Mouse (Mus musculus) midbrain, embryonic 10.5 days (tissue): Measurements from ENCODE around the gene Rnf130. TPM values are rescaled to one million over a fixed set of nuclear protein-coding genes. Genes with fewer than 3 reads are reported as not detected.
"Not testable (repeated sequence)": the region's sequence is repeated elsewhere in the genome, so short reads cannot be mapped to it uniquely, and the experiment has no call there.

Experiments used
- DNase-seq: peaks from one replicate; pipeline ENCODE4 v3.0.0-alpha.2; 2017; ENCODE audit warnings: low spot score
- H3K27ac ChIP-seq: fragments of 300-500 bp; sonication (generic); replicated peaks from 2 replicates; pipeline ENCODE4 v1.5.1; 2016; ENCODE audit warnings: mild to moderate bottlenecking
- H3K27me3 ChIP-seq: fragments of 300-500 bp; sonication (generic); 2 replicates; pipeline ENCODE4 v1.6.1; 2016; ENCODE audit warnings: low read depth, mild to moderate bottlenecking; ENCODE audit not compliant: poor library complexity, severe bottlenecking
- H3K36me3 ChIP-seq: fragments of 300-500 bp; sonication (generic); 2 replicates; pipeline ENCODE4 v1.6.1; 2016; ENCODE audit warnings: mild to moderate bottlenecking, moderate library complexity
- H3K4me1 ChIP-seq: fragments of 300-500 bp; sonication (generic); 2 replicates; pipeline ENCODE4 v1.6.1; 2016
- H3K4me3 ChIP-seq: fragments of 300-500 bp; sonication (generic); 2 replicates; pipeline ENCODE4 v1.5.1; 2016; ENCODE audit warnings: mild to moderate bottlenecking, moderate library complexity
- H3K9me3 ChIP-seq: fragments of 300-500 bp; sonication (generic); replicated peaks from 2 replicates; pipeline ENCODE4 v1.6.1; 2016; ENCODE audit warnings: mild to moderate bottlenecking
- WGBS: fragments of 180-500 bp; shearing (Covaris S2); methylation state at CpG from one replicate; pipeline ENCODE4 v1.1.7; 2016; 5-methylcytosine and 5-hydroxymethylcytosine counted together
- polyA plus RNA-seq: library from polyadenylated mRNA; unstranded; fragments of >200 nt; fragmentation: Nextera tagmentation; extraction: Ambion mirVana; gene quantifications from 2 replicates; pipeline ENCODE4 v1.2.1, GENCODE M21; 2016

Gene Rnf130
- polyA plus RNA-seq, 1 experiment from 2014 or later = 60.5 TPM

DNA sequence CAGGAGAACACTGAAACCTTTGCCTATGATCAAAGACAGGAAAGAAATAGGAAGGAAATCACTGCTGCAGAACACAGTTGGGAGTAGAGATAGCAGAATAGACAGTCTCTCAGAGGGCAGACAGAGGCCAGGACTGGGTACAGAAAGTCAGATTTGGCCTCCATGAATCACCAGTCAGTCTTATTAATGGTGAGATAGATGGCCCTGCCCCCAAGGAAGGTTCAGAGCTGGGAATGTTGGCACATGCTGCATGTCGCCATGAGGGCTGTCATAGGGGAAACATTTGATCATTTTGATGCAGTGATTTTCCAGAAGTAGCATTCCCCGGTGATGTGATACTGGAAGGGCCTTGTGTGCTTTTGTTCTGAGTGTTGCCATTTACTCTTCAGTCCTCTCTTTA lies 74.5 kb downstream of the Rnf130 start:
- Histone ChIP-seq H3K4me3 (no peak overlapping the region), H3K36me3 (peaks cover 76% of the 10 kb centered on the region), H3K9me3 (no peaks in the 10 kb centered on the region), H3K27me3 (no peaks in the 10 kb centered on the region), H3K27ac (no peak overlapping the region), H3K4me1 (no peaks in the 10 kb centered on the region)
- no peak for DNase-seq
- 98% methylated on average over 2 of the region's 2 CpGs for WGBS

DNA sequence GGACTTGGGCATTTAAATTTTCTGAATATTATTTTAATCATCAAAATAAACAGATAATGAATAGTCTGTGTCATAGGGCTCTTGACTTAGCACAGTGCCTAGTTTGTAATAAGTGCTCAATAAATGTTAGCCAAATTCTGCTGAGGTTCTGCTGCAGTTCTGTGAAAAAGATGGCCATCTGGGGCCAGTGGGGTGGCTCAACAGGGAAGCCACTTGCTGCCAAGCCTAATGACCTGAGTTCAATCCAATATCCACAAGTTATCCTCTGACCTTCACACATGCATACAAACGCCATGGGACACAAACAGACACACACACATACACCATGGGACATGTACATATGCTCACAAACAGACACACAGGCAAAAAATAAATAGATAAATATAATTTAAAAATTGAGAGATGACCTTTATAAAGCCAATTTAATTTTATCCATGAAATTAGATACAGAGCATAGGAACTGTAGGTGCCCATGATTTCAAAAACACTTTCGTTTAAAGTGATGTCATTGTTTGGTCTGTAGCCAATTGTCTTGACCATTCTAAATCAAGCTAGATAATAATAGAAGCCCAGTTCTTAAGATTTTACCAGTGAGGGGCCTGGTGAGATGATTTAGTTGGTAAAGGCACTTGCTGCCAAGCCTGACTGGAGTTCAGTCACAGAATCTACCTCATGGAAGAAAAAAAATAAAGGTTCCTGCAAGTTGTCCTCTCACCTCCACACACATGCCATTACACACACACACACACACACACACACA lies 75.6 kb downstream of the Rnf130 start:
- H3K27ac ChIP-seq = no peak overlapping the region
- no peak overlapping the region for H3K4me3 ChIP-seq
- H3K4me1 ChIP-seq = no peaks in the 10 kb centered on the region
- H3K36me3 ChIP-seq = peaks cover 72% of the 10 kb centered on the region
- H3K9me3 ChIP-seq = no peaks in the 10 kb centered on the region
- DNase-seq = no peak
- WGBS = 81% methylated on average over 2 of the region's 2 CpGs
- no peaks in the 10 kb centered on the region for H3K27me3 ChIP-seq

DNA sequence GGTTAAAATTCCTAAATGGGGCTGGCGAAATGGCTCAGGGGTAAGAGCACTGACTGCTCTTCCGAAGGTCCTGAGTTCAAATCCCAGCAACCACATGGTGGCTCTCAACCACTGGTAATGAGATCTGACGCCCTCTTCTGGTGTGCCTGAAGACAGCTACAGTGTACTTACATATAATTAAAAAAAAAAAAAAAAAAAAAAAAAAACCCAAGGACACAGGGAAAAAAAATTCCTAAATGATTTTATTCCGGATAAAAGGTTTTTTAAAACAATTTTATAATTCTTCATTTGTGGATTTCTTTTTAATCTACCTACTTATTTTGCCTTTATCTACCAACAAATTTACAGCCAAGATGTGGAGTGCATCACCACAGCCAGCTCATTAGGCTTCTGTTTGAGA lies 76.8 kb downstream of the Rnf130 start:
- not testable (repeated sequence) for DNase-seq

DNA sequence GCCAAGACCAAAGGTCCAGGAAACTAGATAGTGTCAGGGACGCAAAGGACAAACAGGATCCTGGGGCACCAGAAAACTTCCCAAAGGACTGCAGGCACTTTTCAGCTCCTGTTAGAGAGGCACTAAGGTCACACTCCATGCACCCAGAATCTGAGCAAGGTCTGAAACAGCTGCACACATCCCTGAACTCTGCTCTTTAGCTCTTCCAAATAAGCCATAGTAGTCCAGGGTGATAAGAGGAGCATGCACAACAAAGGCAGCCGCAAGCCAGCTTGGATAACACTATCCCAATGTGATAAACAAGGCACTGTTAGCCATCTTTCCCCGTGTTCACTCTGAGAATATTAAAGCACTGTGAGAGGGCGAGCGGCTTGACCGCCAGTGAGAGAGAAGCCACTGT lies 78.9 kb downstream of the Rnf130 start:
- Histone ChIP-seq H3K4me1 (peaks cover 4% of the 10 kb centered on the region), H3K36me3 (peaks cover 51% of the 10 kb centered on the region), H3K4me3 (no peak overlapping the region), H3K9me3 (no peaks in the 10 kb centered on the region), H3K27ac (no peak overlapping the region), H3K27me3 (no peaks in the 10 kb centered on the region)
- no peak for DNase-seq
- WGBS = 91% methylated on average over 6 of the region's 6 CpGs

More for the DNA sequence above, 76.8 kb downstream of the Rnf130 start:
- H3K4me3 ChIP-seq, H3K27ac ChIP-seq, H3K4me1 ChIP-seq, H3K27me3 ChIP-seq, H3K9me3 ChIP-seq: not testable (repeated sequence)
- H3K36me3 ChIP-seq = peaks cover 68% of the 10 kb centered on the region
- WGBS = 88% methylated on average over 4 of the region's 4 CpGs

DNA sequence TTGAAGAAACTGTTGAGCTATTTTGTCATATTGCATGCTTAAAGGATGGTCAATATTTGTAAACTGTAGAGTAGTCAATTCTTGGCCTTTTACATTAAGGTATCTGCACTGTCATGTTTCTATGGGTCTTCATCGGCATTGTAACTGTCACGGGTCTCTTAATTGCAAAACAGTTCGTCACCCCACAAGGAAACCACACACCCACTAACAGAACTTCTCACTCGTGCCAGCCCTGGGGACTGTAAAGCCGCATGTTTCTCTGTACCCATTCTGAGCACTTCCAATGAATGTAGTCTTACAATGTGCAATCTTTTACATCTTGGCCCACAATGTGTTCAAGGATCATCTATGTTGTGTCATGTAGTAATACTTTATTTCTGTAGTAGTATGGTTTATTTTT lies 80.1 kb downstream of the Rnf130 start:
- no peak for DNase-seq
- no peaks in the 10 kb centered on the region for H3K9me3 ChIP-seq
- no peak overlapping the region for H3K4me3 ChIP-seq
- 91% methylated on average over 5 of the region's 5 CpGs for WGBS
- H3K4me1 ChIP-seq = peaks cover 4% of the 10 kb centered on the region
- H3K36me3 ChIP-seq = peaks cover 39% of the 10 kb centered on the region
- H3K27me3 ChIP-seq = no peaks in the 10 kb centered on the region
- no peak overlapping the region for H3K27ac ChIP-seq

DNA sequence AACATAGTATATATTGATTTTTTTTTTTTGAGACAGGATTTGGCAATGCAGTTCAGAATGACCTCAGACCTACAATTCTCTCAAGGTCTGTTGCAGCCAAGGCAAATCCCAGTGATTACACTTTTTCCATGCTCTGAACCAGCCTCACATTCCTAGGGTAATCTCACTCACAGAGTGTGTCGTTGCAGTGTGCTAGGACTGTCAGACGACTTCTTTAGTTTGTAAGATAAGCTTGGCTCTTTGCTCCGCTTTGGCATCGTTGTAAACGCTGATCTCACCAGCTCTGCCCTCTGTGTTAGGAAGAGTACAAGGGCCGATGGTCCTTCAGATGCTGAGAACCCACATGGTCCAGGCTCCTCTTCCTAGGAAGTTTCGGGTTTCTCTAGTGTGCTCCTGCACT lies 80.9 kb downstream of the Rnf130 start:
- Histone ChIP-seq H3K9me3 (no peaks in the 10 kb centered on the region), H3K36me3 (peaks cover 33% of the 10 kb centered on the region), H3K27ac (no peak overlapping the region), H3K4me3 (no peak overlapping the region), H3K4me1 (peaks cover 4% of the 10 kb centered on the region), H3K27me3 (no peaks in the 10 kb centered on the region)
- no peak for DNase-seq
- whole genome bisulfite sequencing = 87% methylated on average over 7 of the region's 7 CpGs

DNA sequence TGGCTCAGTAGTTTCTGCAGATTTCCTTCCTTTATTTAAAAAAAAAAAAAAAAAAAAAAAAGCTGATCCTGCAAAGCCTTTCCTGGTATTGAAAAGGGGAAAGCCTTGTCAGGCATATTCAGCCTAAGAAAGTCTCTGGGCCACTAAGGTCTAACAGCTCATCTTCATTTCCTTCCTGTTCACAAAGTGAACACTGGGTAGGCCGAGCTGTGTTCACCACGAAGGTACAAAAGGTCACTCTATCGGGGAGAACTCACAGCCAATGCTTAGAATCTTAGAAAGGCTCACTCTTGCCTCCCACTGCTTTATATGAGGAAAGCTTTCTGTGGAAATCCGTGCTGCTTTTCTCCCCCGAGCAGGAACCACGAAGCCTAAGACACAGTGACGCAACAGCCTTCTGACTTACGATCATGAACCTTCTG lies 83.7 kb downstream of the Rnf130 start:
- Histone ChIP-seq H3K36me3 (peaks cover 23% of the 10 kb centered on the region), H3K27ac (no peak overlapping the region), H3K9me3 (no peaks in the 10 kb centered on the region), H3K4me1 (peaks cover 4% of the 10 kb centered on the region), H3K4me3 (no peak overlapping the region), H3K27me3 (no peaks in the 10 kb centered on the region)
- DNase-seq = no peak
- WGBS = 78% methylated on average over 8 of the region's 8 CpGs

DNA sequence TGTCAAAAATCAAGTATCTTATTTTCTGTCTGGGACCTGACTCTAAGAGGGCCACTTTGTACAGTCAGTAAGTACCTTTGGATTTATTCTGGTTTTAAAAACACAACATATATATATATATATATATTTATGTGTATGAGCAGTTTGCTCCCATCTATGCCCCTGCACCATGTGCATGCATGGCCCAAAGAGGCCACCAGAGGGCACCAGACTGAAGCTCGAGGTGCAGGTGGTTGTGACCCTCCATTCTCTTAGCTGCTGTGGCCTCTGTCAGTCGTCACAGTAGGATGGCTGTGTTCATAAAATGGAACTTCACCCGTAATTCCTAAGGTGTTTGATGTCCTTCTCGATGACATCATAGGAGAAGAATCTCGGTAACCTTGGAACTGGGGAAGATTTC lies 89.2 kb downstream of the Rnf130 start:
- Histone ChIP-seq H3K9me3 (no peaks in the 10 kb centered on the region), H3K36me3 (peaks cover 6% of the 10 kb centered on the region), H3K4me3 (no peak overlapping the region), H3K4me1 (no peaks in the 10 kb centered on the region), H3K27ac (no peak overlapping the region), H3K27me3 (no peaks in the 10 kb centered on the region)
- WGBS = 18% methylated on average over 5 of the region's 5 CpGs
- DNase-seq = peak; percentile 67

DNA sequence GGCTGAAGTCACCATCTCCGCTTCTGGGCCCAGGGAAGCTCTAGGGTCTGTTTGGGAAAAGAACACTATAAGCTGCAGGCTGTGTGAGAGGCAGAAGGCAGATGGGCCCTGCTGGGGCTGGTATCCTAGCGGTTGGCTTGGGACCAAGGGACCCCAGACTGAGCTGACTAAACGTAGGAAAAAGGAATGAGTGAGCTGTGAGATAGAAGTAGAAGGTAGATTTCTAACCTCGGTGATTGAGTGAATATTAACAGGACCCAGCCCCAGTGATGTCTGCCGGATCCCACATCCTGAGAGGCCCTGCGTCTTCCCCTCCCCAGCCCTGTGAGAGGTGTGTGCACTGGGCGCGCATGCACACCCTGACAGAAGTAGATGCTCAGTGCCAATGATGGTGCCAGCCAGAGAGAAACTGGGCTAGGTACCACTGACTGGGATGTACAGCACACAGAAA lies 97.5 kb downstream of the Rnf130 start:
- DNase-seq = no peak
- Histone ChIP-seq H3K27ac (no peak overlapping the region), H3K27me3 (no peaks in the 10 kb centered on the region), H3K4me3 (no peak overlapping the region), H3K9me3 (no peaks in the 10 kb centered on the region), H3K4me1 (peaks cover 1% of the 10 kb centered on the region), H3K36me3 (peaks cover 24% of the 10 kb centered on the region)
- WGBS = 92% methylated on average over 8 of the region's 8 CpGs

DNA sequence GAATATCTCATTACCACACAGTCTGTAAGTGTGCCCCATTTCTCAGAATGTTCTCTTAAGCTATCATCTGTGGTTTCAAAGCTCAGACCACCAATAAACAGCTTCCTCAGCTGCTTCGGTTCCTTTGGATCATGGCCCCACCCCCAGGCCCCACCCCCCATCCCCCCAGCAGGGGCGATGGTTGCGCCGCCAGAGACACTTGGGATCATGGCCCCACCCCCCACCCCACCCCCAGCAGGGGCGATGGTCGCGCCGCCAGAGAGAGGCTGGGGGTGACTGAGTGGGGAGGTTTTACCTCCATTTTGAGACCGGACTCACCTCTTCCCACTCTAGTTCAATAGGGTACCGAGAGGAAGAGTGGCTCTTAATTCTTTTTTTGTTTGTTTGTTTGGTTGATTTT lies 102.6 kb downstream of the Rnf130 start:
- Histone ChIP-seq H3K9me3 (no peaks in the 10 kb centered on the region), H3K27ac (no peak overlapping the region), H3K36me3 (no peaks in the 10 kb centered on the region; the same call in 1 of the 2 replicates), H3K4me3 (peak overlapping the region; percentile 31), H3K27me3 (no peaks in the 10 kb centered on the region), H3K4me1 (peaks cover 25% of the 10 kb centered on the region)
- DNase-seq = peak; percentile 20
- WGBS = 3% methylated on average over 10 of the region's 10 CpGs

DNA sequence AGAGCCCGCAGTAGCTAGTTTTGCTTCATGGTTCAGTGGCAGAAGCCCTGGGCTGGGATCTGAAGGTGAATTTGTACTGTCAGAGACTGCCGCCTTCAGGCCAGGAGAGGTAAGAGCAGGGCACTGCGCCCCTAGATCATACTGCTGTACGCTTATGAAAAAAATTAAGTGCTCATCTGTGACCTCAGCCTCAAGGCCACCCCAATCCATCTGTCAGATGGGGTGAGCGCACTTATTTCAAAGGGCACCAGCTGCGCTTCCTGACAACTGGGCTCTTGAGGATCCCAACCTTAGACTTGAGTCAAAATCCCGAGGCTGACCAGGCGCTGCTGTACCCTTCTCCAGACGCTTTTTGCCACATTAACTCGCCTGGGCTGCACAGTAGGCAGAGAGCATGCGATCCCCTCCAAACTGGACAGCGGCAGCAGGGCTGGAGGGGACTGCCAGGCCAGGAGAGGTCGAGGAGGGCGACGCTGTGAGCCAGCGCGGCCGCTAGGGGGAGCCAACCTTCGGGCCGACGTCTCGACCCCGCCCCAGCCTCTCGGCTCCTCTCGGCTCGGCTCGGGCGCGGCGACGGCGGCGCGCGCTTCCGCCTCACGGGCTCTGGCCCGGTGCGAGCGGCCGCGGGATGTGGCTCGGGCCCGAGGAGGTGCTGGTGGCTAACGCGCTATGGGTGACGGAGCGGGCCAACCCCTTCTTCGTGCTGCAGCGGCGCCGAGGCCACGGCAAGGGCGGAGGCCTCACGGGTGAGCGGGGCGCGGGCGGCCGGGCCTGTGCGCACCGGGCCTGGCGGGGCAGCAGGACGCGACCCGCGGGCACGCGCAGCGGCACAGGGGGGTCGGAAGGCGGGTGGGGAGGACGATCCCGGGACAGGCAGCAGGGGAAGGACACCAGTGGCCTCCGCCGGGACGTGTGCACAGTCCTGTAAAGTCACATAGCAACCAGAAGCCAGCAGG lies 105.9 kb downstream of the Rnf130 start, which contains the start of gene Tbc1d9b:
Tbc1d9b (plus strand) TSS at position 586 of the 956 bp plus-strand sequence.
- Histone ChIP-seq H3K9me3 (no peaks in the 10 kb centered on the region), H3K27me3 (no peaks in the 10 kb centered on the region), H3K4me1 (peaks cover 25% of the 10 kb centered on the region), H3K4me3 (peak within 1 kb of the TSS; percentile 90), H3K36me3 (peaks cover 6% of the 10 kb centered on the region), H3K27ac (peak within 1 kb of the TSS; percentile 98)
- under 1% methylated on average over 73 of the region's 77 CpGs for WGBS
- DNase-seq = peak; percentile 92

DNA sequence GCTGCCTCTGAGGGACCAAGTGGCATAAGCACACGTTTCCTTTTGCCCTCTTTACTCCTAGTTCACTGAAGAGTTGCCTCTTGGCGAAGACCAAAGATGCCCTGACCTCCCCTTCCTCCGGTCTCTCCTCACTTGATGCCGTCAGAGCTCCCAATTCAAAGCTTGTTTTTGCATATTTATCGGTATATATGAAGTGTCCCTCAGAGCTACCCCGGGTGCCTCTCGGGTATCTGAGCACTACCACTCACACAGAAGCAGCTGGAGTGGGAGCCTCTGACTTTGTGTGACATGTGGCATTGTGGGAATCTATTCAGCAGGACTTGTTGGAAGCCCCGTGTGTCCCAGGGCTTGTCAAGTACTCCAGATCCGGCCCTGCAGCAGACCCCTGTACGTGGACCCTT lies 106.7 kb downstream of the Rnf130 start:
- H3K4me1 ChIP-seq = peaks cover 25% of the 10 kb centered on the region
- peak; percentile 28 for DNase-seq
- H3K36me3 ChIP-seq = peaks cover 13% of the 10 kb centered on the region
- 33% methylated on average over 10 of the region's 10 CpGs for WGBS
- no peaks in the 10 kb centered on the region for H3K9me3 ChIP-seq
- peak overlapping the region; percentile 90 for H3K4me3 ChIP-seq
- no peaks in the 10 kb centered on the region for H3K27me3 ChIP-seq
- peak overlapping the region; percentile 98 for H3K27ac ChIP-seq
